Mouse (Mus musculus) liver, adult 2 months (tissue): ENCODE data around the gene Rbfox3.

Experiments used
- CTCF ChIP-seq: fragments of 200-500 bp; IDR thresholded peaks from 2 replicates; pipeline ENCODE4 v1.5.1; 2011; ENCODE audit warnings: low read depth, low read length, control low read depth
- POLR2A ChIP-seq: fragments of 200-500 bp; IDR thresholded peaks from 2 replicates; pipeline ENCODE4 v1.6.1; 2011; ENCODE audit warnings: low read length, control low read depth; ENCODE audit not compliant: insufficient read depth; ENCODE audit errors: extremely low read depth

GRCm38 (mm10) chr11:118825280-118826094, 85.9 kb downstream of the Rbfox3 start:
- TF ChIP-seq POLR2A = no peak
- TF ChIP-seq CTCF = no peak
